Mouse (Mus musculus): ENCODE results near the gene Unc5a.

Gene Unc5a

DNA sequence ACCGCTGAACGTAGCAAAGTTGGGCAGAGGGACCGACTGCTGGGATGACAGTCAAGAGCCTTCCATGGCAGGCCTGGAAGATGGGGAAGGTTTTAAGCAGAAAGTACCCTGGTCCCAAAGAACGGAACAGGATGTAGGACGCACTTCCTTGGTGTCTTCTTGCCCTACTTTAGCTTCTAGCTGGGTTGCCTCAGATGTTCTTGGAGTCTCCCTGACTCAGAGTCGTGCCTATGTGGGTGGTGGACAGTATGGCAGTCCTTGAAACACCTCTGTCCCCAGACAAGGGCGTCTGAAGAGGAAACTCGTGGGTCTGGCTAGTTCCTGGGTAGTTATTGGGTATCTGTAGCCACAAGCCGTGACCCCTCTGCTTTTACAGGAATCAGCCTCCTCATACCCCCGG is 52.9 kb downstream of the Unc5a start:
- no peak for DNase-seq (ENCODE audit: extremely low read depth, low read depth, low spot score)

DNA sequence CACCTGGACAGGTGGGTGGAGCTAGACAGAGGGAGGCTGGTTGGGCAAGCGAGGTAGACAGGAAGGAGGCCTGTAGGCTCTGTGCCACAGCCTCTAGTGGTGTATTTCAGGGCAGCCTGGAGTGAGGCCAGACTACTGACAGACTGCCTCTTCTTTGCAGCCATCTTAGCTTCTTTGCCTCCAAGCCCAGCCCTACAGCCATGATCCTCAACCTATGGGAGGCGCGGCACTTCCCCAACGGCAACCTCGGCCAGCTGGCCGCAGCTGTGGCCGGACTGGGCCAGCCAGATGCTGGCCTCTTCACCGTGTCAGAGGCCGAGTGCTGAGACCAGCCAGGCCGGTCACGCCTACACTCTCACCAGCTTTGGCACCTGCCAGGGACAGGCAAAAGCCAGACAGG is 55.4 kb downstream of the Unc5a start:
- peak; percentile 63 for DNase-seq (ENCODE audit: extremely low read depth, low read depth, low spot score)

DNA sequence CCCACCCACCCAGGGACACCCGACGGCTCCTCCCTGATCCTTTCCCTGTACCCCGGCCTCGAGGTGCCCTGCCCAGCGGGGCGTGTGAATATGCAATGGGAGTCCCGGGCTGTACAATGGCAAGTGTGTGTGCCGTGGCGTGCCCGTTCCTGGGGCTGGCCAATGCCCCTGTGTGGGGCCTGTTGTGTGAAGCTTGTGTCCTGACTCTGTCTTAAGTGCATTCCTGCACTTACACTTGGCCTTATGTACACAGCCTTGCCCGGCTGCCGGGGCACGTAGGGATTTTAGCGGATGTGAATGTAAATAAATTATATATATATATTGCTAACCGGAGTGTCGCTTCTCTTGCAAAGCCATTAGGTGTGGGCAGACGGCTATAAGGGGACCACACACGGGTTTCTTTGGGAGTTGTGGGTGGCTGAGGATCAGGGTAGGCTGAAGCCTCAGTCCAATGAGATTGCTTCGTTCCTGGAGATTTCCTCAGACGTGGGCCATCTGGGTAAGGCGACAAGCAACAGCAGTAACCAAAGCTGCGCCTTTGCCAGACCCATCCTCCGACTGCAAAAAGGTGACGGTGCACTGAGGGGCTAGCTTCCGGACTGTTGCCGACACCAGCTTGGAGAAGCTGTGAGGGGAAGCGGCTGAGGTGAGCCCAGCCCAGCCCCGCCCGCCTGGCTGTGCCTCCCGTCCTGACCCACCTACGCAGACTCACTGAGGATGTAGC is 56.6 kb downstream of the Unc5a start:
- DNase-seq (ENCODE audit: extremely low read depth, low read depth, low spot score), result no peak

DNA sequence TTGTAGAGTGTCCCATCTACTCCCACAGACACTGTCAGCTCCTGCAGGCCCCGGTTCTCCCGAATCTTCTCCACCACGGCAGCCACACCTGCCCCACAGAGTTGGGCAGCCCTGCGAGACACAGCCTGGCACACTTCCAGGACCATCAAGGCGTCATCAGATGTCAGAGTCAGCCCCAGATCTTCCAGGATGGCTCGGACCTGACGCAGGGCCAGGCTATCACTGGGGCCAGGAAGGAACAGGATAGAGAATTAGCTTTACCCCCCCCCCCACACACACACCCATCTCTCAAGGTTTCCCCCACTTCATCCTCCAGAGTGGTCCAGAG is 57.2 kb downstream of the Unc5a start:
- DNase-seq (ENCODE audit: extremely low read depth, low read depth, low spot score), result no peak

DNA sequence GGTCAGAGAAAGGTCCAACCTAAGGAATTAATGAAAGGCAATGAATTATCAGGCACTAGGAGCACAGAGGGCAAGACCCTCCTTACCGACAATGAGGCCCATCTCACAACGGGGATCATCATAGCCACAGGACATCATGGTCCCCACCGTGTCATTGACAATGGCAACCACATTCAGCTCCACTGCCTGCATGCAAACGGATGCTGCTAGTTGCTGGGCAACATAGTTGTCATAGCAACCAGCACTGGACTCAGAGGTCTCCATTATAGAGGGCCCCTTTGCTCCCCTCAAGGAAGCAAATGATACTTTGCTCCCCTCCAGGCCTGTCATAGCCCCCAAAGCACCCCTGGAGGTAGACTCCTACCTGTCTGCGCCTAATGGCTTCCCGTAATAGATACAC is 59.4 kb downstream of the Unc5a start:
- DNase-seq (ENCODE audit: extremely low read depth, low read depth, low spot score), result no peak

DNA sequence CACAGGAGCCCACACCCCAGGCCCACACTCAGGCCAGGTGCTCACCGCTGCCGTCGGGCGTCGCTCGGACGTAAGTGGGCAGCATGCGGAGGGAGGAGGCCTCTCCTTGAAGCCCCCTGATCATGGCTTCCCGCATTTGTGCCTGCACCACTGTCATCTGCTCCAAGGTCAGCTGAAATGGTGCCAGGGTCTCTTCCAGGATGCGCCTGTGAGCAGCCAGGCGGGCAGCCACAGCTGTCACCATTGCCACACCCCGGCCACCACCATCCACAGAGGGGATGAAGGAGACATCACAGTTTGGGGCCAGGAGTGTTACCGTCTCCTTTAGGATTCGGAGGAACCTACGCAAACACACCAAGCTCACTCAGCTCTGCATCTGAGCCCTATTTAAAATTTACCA is 61.9 kb downstream of the Unc5a start:
- DNase-seq (ENCODE audit: extremely low read depth, low read depth, low spot score), result no peak

DNA sequence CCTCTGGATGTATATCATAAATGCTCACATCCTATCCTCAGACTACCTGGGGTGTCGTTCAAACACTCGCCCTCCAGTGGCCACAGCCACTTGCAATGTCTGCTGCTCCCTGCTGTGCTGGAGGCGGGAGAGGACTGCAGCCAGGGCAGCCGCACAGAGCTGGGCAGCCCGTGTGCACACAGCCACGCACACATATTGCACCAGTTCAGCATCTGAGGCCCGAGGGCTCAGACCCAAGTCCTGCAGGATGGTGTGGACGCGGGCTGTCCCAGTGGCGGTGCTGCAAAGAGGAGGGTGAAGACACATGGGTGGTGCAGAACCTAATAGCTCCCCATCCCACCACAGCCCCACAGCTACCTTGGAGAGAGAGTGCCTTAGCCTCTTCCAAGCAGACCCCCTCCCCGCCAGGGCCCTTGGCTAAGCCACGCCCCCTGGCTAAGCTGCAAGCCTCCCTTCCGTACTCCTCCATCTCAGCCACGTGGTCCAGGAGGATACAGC is 62.8 kb downstream of the Unc5a start:
- no peak for DNase-seq (ENCODE audit: extremely low read depth, low read depth, low spot score)

DNA sequence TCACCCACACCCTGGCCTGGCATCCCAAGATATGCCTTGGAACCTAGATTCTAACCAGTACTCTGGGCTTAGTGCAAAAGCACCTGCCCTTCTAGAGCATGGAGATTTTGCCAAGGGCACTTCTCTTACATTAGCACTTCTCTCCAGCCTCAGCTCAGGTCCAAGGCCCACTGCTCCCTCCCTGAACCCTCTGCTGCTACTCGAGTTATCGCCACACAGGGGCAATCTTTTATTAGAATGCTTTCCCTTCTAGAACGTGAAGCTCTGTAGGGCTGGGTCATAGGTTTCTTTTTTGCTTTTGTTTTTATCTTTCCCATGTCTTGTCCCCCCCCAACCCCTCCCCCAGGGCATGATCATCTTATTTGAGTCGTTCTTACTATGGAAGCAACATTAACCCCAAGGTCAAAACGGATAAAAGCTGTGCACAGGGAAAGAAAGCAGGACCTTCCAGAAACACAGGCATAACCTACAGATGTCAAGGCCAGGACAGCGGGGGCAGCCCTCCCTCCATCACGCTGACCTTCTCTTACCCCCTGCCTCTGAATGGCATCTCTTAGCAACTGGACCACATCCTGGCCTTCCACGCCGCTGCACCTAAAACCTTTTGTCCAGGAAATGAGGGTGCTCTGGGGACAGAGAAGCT is 64.6 kb downstream of the Unc5a start:
- DNase-seq (ENCODE audit: extremely low read depth, low read depth, low spot score), result no peak

DNA sequence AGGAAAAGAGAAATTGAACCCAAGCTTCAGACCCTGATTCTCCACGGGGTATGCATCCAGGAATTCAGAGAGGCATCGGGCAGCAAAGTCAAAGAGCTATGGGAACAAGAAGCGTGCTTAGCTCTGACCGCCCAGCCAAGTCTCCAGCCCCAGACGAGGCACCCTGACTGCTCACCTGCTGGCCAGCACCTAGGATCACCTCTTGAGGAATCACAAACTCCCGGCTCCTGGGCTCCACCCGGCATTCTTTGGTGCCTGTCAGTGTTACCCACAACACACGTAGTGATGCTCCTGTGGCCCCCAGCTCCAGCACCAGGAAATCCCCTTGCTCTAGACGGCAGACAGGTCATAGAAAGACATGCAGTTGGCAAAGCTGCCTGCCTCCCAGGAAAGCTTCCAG is 65.2 kb downstream of the Unc5a start:
- no peak for DNase-seq (ENCODE audit: extremely low read depth, low read depth, low spot score)

DNA sequence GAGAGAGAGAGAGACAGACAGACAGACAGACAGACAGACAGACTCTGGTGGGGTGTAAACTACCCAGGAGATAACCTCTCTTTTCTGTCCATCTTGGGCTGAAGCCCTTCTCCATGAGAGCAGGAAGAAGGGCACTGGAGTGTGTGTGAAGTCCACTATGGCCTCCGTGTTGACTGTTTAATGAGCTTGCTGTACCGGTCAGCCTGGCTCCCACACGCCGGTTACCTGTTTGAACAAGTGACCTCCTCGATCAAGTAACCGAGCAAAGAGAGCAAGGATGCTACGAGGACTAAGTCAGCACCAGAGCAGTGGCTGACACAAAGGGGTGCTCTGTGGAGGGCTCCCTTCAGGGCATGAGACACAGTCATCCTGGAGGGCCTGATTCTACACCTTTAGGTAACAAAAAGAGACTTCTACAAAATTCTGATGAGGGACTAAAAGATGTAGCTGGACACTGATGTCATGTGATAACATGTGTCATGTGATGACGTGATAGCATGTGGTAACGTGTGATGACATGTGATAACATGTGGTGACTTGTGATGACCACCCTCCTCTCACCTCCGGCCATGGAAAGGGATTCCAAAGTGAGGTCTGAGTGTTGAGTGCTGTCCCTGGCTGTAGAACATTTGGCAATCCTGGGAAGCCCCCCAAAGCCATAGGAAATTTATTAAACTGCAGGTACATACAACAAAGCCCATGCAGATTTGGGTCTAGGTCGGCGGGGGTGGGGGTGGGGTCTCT is 68.1 kb downstream of the Unc5a start:
- no peak for DNase-seq (ENCODE audit: extremely low read depth, low read depth, low spot score)

DNA sequence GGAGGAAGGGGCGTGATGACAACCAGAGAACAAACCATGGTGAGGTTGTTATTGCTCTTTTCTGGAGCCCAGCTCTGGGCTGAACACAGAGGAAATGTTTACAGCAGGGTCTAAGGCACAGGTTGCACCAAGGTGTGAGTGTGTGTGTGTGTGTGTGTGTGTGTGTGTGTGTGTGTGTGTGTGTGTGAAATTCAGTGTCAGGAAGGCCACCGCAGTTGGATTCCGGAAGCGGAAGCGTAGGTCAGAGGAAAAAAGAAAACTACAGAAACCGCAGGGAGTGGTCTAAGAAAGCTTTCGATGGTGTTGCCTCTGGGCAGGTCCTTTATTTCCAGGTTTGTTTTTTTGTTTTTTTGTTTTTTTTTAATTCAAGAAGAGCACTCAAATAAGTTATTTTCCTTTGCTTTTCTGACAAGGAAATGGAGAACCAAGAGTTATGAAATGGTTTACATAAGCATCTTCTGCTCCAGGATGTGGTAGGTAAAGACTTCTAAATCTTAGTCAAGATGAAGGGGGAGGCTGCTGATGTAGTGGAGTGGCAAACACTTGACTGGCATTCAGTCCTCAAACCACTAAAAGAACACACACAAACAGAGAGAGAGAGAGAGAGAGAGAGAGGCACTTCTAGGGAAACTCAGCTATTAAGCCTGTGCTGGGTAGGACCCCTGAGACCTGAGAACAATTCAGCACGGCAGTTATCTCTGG is 68.8 kb downstream of the Unc5a start:
- no peak for DNase-seq (ENCODE audit: extremely low read depth, low read depth, low spot score)

DNA sequence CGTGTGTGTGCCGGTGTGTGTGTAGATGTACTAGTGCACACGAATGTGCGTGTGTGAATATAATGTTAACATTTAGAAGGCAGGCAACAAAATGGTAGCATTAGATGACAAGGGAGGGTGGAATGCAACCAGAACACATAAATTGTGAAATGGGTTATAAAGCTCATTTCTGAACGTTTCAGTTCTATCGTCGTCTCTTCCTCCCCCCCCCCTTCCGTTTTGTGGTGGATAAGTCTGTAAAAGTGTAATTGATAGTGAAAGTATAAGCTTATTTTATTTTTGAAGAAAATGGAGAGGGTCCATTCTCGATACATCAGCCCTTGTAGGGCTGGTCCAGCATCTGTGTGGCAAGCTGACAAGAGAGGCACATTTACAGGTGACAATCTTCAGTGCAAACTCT is 69.5 kb downstream of the Unc5a start:
- DNase-seq (ENCODE audit: extremely low read depth, low read depth, low spot score), result no peak

DNA sequence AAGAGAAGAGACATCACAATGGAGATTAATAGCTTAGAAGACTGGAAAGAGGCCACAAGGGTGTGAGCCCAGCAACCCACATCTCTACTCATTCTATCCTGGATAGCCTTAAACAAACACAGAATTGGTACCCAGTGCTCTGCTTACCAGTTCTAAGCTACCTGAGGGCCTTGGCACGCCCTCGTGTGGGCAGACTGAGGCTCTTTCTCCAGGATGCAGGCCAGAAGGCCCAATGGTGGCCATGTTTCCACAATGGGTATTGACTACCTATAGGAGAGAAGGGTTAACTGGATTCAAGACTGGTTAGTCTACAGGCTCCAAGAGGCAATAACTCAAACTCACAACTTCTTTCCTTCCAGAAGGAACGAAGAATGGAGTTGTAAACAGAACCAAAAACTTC is 70.0 kb downstream of the Unc5a start:
- DNase-seq (ENCODE audit: extremely low read depth, low read depth, low spot score), result no peak

DNA sequence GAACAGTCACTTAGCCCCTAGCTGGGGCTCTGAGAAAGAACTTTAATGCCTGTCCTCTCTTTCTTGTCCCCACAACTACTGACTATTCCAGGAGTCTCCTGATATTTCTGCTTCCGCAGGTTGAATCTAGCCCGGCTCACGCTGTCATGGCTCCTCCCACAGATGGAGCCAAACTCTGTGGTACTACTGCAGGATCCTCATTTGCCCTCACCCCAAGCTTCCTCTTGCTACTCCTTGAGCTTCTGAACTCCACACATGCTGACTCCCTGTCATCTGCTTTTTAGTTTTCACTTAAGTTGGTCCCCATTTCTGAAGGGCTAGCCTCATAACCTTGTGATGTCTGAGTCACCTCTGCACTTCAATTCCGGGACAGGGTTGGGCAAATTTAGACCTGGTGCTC is 70.8 kb downstream of the Unc5a start:
- no peak for DNase-seq (ENCODE audit: extremely low read depth, low read depth, low spot score)

DNA sequence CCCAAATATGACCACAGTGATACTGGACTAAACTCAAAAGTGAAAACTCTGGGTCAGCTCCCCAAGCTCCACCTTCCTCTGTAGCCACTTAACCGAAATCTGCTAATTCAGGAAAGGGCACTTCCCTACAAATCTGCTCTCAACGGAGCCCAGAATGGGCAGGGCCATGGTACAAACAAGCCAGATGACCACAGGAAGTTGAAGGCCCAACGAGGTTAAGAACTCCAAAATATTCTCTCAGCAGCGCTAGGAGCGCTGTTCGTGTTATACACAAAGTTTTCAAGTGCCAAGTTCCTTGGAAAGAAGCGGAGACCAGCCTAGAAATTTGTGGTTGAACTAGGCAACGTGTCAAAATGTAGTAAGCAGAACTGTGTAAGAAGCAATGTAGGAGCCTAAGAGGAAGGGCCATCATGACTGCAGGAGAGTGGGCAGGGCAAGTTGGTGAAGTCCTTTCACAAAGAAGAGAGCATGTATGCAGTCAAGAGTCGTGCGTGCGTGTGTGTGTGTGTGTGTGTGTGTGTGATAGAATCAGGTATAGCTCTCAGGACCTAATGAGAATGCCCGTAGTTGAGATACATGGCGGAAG is 72.1 kb downstream of the Unc5a start, which contains the start of gene Hk3:
Gene Hk3 (minus strand): TSS at position 192 of the 586 bp plus-strand sequence.
- no peak for DNase-seq (ENCODE audit: extremely low read depth, low read depth, low spot score)

DNA sequence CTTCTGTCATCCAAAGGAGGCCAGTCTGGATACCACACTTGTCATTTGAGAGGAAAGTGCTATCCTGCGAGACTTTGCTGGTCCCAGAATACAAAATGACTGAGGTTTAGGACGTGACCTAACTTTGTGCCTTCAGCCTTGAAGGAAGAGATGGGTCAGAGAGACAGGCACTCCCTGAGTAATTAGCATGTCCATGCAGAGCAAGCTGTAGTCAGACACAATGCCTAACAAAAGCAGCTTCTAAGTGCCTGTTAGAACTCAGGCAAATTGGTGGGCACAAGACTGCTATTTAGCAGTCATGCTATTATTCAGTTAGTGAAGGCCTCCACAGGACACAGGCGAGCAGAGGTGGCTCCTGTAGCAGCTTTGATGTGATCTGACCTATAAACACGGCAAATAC is 73.0 kb downstream of the Unc5a start:
- DNase-seq (ENCODE audit: extremely low read depth, low read depth, low spot score), result no peak

DNA sequence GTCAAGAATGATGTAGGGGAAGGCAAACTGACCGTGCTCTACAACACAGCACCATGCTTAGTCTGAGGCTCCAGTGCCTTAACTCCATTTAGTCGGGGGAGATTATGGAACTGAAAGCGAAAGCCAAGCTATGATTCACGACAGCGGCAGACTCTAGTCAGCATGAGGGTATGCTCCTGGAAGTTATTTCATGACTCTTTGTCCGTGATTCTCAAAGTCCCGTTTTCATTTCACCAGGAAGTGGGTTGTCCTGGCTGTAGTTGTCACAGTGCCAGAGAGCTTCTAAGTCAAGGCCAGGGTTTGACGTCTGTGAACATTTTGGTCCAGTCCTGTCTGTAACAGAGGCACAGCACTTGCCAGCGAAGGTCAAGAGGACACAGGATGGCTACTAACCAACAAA is 73.5 kb downstream of the Unc5a start:
- no peak for DNase-seq (ENCODE audit: extremely low read depth, low read depth, low spot score)

DNA sequence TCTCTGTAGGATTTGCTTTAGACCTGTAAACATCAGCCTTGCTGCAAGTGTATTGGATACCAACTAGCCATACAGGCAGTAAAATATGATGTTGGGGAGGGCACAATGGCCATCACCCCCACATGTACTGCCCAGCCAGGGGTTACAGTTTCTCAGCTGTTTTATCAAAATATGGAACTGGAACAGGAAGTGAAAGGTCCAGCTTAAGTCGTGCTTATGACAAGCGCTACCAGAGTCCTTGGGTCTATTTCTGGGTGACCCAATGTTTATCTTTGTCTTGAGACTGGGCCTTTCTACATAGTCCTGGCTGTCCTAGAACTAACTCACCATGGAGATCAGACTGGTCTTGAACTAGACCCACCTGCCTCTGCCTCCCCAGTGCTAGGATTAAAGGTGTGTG is 75.0 kb downstream of the Unc5a start:
- DNase-seq (ENCODE audit: extremely low read depth, low read depth, low spot score), result no peak

DNA sequence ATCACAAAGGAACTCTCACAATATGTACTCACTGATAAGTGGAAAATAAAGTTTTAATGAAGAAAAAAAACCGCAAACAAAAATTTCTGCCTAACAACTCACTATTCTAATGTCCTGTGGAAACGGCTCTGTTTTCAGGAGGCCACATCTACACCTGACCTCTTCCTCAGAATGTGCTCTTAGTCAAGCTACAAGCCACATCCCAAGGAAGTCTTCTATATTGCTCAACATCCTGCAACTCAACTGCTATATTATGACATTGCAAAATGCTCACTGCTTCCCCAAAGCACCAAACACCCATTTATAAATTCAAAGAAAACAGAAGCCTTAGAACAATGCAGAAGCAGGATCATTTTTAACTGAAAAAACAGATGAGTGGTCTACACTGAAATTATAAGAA is 90.8 kb downstream of the Unc5a start:
- DNase-seq (ENCODE audit: extremely low read depth, low read depth, low spot score), result peak; percentile 23

DNA sequence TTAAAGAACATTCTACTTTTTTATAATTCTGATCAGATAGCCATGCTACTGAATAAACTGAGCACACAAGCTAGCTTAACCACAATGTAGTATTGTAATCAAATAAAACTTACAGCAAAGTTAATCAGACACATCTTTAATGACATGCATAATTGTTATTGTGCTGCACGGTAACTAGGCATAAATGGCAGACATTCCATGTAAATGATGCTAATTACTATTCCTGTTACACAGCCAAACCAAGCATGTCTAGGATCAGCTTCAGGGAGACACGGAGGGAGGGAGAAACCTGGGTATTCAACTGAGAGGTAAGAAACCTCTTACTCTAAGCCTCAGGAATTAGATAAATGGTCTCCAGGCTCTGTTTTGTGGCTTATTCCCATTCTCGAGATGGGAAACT is 98.5 kb downstream of the Unc5a start:
- no peak for DNase-seq (ENCODE audit: extremely low read depth, low read depth, low spot score)
